Mouse (Mus musculus): ENCODE data around the gene Trap1a.
"Not testable (repeated sequence)": the region's sequence is repeated elsewhere in the genome, so short reads cannot be mapped to it uniquely, and the experiment has no call there.

The Trap1a gene

GRCm38 (mm10) chrX:139333263-139333994, at the start of gene Trap1a:
Gene Trap1a, plus strand, starts transcription at chrX:139333683.
- no peak for DNase-seq (ENCODE audit: low spot score)

GRCm38 (mm10) chrX:139293114-139293513, 40.4 kb upstream of the Trap1a start:
- no peak for DNase-seq (ENCODE audit: low spot score)

- no peak for DNase-seq (ENCODE audit: low spot score)
These were observed 38.2 kb upstream of the Trap1a start for GRCm38 (mm10) chrX:139295325-139295724.

- DNase-seq (ENCODE audit: low spot score), result not testable (repeated sequence)
These were observed 16.1 kb upstream of the Trap1a start for GRCm38 (mm10) chrX:139317356-139317755.

- DNase-seq (ENCODE audit: low spot score), result no peak
These were observed 900 bp upstream of the Trap1a start for GRCm38 (mm10) chrX:139332583-139332982.

- DNase-seq (ENCODE audit: low spot score), result no peak
These were observed 1.3 kb downstream of the Trap1a start for GRCm38 (mm10) chrX:139334504-139335418.

GRCm38 (mm10) chrX:139335419-139336074, 2.1 kb downstream of the Trap1a start:
- no peak for DNase-seq (ENCODE audit: low spot score)

- no peak for DNase-seq (ENCODE audit: low spot score)
These were observed 6.1 kb downstream of the Trap1a start for GRCm38 (mm10) chrX:139339553-139339952.

- DNase-seq (ENCODE audit: low spot score), result no peak
These were observed 7.7 kb downstream of the Trap1a start for GRCm38 (mm10) chrX:139341185-139341584.

- DNase-seq (ENCODE audit: low spot score), result no peak
These were observed 18.8 kb downstream of the Trap1a start for GRCm38 (mm10) chrX:139352192-139352772.

GRCm38 (mm10) chrX:139357639-139358260, 24.3 kb downstream of the Trap1a start:
- DNase-seq (ENCODE audit: low spot score), result no peak

- DNase-seq (ENCODE audit: low spot score), result no peak
These were observed 24.9 kb downstream of the Trap1a start for GRCm38 (mm10) chrX:139358361-139358760.

GRCm38 (mm10) chrX:139366837-139367528, 33.5 kb downstream of the Trap1a start:
- DNase-seq (ENCODE audit: low spot score), result no peak

- DNase-seq (ENCODE audit: low spot score), result no peak
These were observed 34.0 kb downstream of the Trap1a start for GRCm38 (mm10) chrX:139367529-139367908.

- no peak for DNase-seq (ENCODE audit: low spot score)
These were observed 35.6 kb downstream of the Trap1a start for GRCm38 (mm10) chrX:139369122-139369521.

GRCm38 (mm10) chrX:139372665-139373064, 39.2 kb downstream of the Trap1a start:
- DNase-seq (ENCODE audit: low spot score), result peak; percentile 7

All from c-Kit-positive CD71-positive TER-119-positive erythroid progenitor cells, embryonic 14.5 days (primary cell).